Mouse (Mus musculus) bone marrow, adult 2 months (tissue): ENCODE data around the gene Prodh2.

Experiments used
- CTCF ChIP-seq: fragments of 200-500 bp; IDR thresholded peaks from 2 replicates; pipeline ENCODE4 v1.5.1; 2011; ENCODE audit warnings: low read length, control low read depth; ENCODE audit not compliant: control insufficient read depth, insufficient read depth
- POLR2A ChIP-seq: fragments of 200-500 bp; IDR thresholded peaks from 2 replicates; pipeline ENCODE4 v1.6.1; 2011; ENCODE audit warnings: low read depth, mild to moderate bottlenecking, control low read depth, low read length, borderline replicate concordance; ENCODE audit not compliant: control insufficient read depth

DNA sequence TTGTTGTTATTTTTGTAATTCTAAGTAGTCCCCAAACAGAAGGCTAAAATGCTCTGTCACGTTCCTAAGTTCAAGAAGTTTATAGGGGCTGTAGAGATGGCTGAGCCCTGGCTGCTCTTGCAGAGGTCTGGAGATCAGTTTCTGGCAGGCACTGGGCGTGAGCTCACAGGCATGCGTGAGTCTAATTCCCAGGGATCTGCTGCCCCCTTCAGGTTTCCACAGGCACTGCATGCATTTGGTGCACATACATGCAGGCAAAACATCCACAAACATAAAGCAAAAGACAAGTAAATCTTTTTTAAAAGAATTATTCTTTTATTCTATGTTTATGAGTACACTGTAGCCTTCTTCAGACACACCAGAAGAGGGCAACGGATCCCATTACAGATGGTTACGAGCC lies 21.0 kb upstream of the Prodh2 start:
- TF ChIP-seq POLR2A: no peak
- peak; percentile 80 for TF ChIP-seq CTCF
